Mouse (Mus musculus) urinary bladder, postnatal 4 days (tissue): ENCODE results near the gene S100a10.
"Not testable (repeated sequence)": the region's sequence is repeated elsewhere in the genome, so short reads cannot be mapped to it uniquely, and the experiment has no call there.

ENCODE experiments used
- DNase-seq, 2 experiments: peaks; one replicate each; pipeline ENCODE4 v3.0.0; 2021 to 2022; ENCODE audit warnings: low spot score in 2 of 2

Gene S100a10

GRCm38 (mm10) chr3:93579317-93580038, 24.6 kb downstream of the S100a10 start:
- DNase-seq: no peak

- no peak for DNase-seq
Observed at GRCm38 (mm10) chr3:93580039-93580403, 25.1 kb downstream of the S100a10 start.

GRCm38 (mm10) chr3:93580946-93581345, 26.1 kb downstream of the S100a10 start:
- DNase-seq: no peak

GRCm38 (mm10) chr3:93581687-93582086, 26.8 kb downstream of the S100a10 start:
- DNase-seq: no peak

- DNase-seq: no peak
Observed at GRCm38 (mm10) chr3:93583056-93583455, 28.2 kb downstream of the S100a10 start.

GRCm38 (mm10) chr3:93589629-93590028, 34.7 kb downstream of the S100a10 start:
- DNase-seq: no peak

GRCm38 (mm10) chr3:93590256-93590655, 35.4 kb downstream of the S100a10 start:
- no peak for DNase-seq

- no peak for DNase-seq
Observed at GRCm38 (mm10) chr3:93592100-93592499, 37.2 kb downstream of the S100a10 start.

GRCm38 (mm10) chr3:93592976-93593375, 38.1 kb downstream of the S100a10 start:
- DNase-seq: no peak

GRCm38 (mm10) chr3:93593512-93593911, 38.6 kb downstream of the S100a10 start:
- peak in 1 of 2 experiments; percentile 59 for DNase-seq

GRCm38 (mm10) chr3:93596632-93597031, 41.8 kb downstream of the S100a10 start:
- no peak for DNase-seq

- DNase-seq: peak in 1 of 2 experiments; percentile 57
Observed at GRCm38 (mm10) chr3:93597221-93597913, 42.5 kb downstream of the S100a10 start.

GRCm38 (mm10) chr3:93597970-93598369, 43.1 kb downstream of the S100a10 start:
- DNase-seq: no peak

GRCm38 (mm10) chr3:93600206-93600605, 45.3 kb downstream of the S100a10 start:
- DNase-seq: no peak

GRCm38 (mm10) chr3:93601903-93602302, 47.0 kb downstream of the S100a10 start:
- no peak for DNase-seq

- not testable (repeated sequence) for DNase-seq
Observed at GRCm38 (mm10) chr3:93608970-93609369, 54.1 kb downstream of the S100a10 start.
